Mouse (Mus musculus) kidney, embryonic 16.5 days (tissue): ENCODE data around the gene Tlcd2. TPM values are rescaled to one million over a fixed set of nuclear protein-coding genes. Genes with fewer than 3 reads are reported as not detected.

ENCODE experiments used
- microRNA counts: library from miRNA; unstranded; fragments of <30 nt; microRNA quantifications from one replicate; lab custom pipeline; 2016
- microRNA-seq: library from miRNA; unstranded; fragments of <30 nt; microRNA quantifications from one replicate; pipeline ENCODE4, GENCODE M21; 2016
- polyA plus RNA-seq: library from polyadenylated mRNA; unstranded; fragments of >200 nt; fragmentation: Nextera tagmentation; extraction: Ambion mirVana; gene quantifications from 2 replicates; pipeline ENCODE4 v1.2.1, GENCODE M21; 2015

Gene Tlcd2
- polyA plus RNA-seq, 1 experiment from 2014 or later = 27.1 TPM

MicroRNA genes within 50 kb of the gene (microRNA counts, 519-probe panel; counts per million panel counts)
- microRNA mmu-miR-22 (lab: Ali Mortazavi, UCI) = 4,412 counts per million, percentile 93 among the panel's probes with 10 or more counts

Small RNAs within 50 kb of the gene (microRNA-seq; reads per million reads assigned to microRNA genes)
- gene Mir22 = 4,630 reads per million, percentile 92 among the genes with 10 or more reads in this experiment

Other genes with a start within 250 kb of the Tlcd2 start
- gene Rpa1, start 113.4 kb upstream of the Tlcd2 start, polyA plus RNA-seq = 119 and 129 TPM in 2 replicates
- gene Smyd4, start 113.3 kb upstream of the Tlcd2 start, polyA plus RNA-seq = 14.9 and 15.3 TPM in 2 replicates
- gene Serpinf1, start 39.0 kb upstream of the Tlcd2 start, polyA plus RNA-seq = 121 and 127 TPM in 2 replicates
- gene Serpinf2, start 22.1 kb upstream of the Tlcd2 start, polyA plus RNA-seq = 57.8 and 60.2 TPM in 2 replicates
- 7.2 and 7.3 TPM in 2 replicates for gene Wdr81, start 7.0 kb upstream of the Tlcd2 start, polyA plus RNA-seq
- gene Prpf8, start 25.1 kb downstream of the Tlcd2 start, polyA plus RNA-seq = 64.0 and 66.2 TPM in 2 replicates
- 1.7 and 2.0 TPM in 2 replicates for gene Rilp, start 48.4 kb downstream of the Tlcd2 start, polyA plus RNA-seq
- 19.2 and 19.5 TPM in 2 replicates for gene Scarf1, start 51.8 kb downstream of the Tlcd2 start, polyA plus RNA-seq
- 9.4 and 9.7 TPM in 2 replicates for gene Slc43a2, start 70.0 kb downstream of the Tlcd2 start, polyA plus RNA-seq
- 70.4 and 72.1 TPM in 2 replicates for gene Pitpna, start 126.4 kb downstream of the Tlcd2 start, polyA plus RNA-seq
- 33.2 and 34.2 TPM in 2 replicates for gene Inpp5k, start 169.3 kb downstream of the Tlcd2 start, polyA plus RNA-seq
- 83.0 and 85.9 TPM in 2 replicates for gene Myo1c, start 188.8 kb downstream of the Tlcd2 start, polyA plus RNA-seq
- 133 and 136 TPM in 2 replicates for gene Crk, start 217.5 kb downstream of the Tlcd2 start, polyA plus RNA-seq